Mouse (Mus musculus): ENCODE measurements around the gene Erc2. TPM values are rescaled to one million over a fixed set of nuclear protein-coding genes. Genes with fewer than 3 reads are reported as not detected.

Gene Erc2
- polyA plus RNA-seq, 1 experiment from 2014 or later: 1.9 TPM

GRCm38 (mm10) chr14:28375642-28376091 lies 753.4 kb downstream of the Erc2 start:
- Histone ChIP-seq H3K27me3 (ENCODE audit: insufficient read depth, low read length) (no peaks in the 10 kb centered on the region), H3K9me3 (ENCODE audit: low read length) (no peaks in the 10 kb centered on the region), H3K9ac (replicated peaks) (no peak overlapping the region), H3K36me3 (replicated peaks; ENCODE audit: insufficient read depth, low read length) (no peaks in the 10 kb centered on the region), H3K4me1 (ENCODE audit: insufficient read depth) (no peaks in the 10 kb centered on the region), H3K27ac (ENCODE audit: low read depth) (no peak overlapping the region), H3K4me2 (ENCODE audit: low read depth, low read length) (no peak overlapping the region), H3K4me3 (ENCODE audit: low read depth, low read length) (no peak overlapping the region)
- no peak for ATAC-seq
- no peak for TF ChIP-seq CTCF (IDR thresholded peaks at IDR 0.05; ENCODE audit: low read depth)
- TF ChIP-seq EP300 (IDR thresholded peaks at IDR 0.05; ENCODE audit: low read depth): no peak
- WGBS (ENCODE audit: insufficient replicate concordance): 40% methylated on average over 10 of the region's 10 CpGs
- DNase-seq: no peak

GRCm38 (mm10) chr14:28376208-28376805 lies 754.1 kb downstream of the Erc2 start:
- DNase-seq (no peak), ATAC-seq (no peak)
- H3K36me3 ChIP-seq (replicated peaks; ENCODE audit: insufficient read depth, low read length): no peaks in the 10 kb centered on the region
- no peaks in the 10 kb centered on the region for H3K9me3 ChIP-seq (ENCODE audit: low read length)
- no peak overlapping the region for H3K9ac ChIP-seq (replicated peaks)
- no peak overlapping the region for H3K4me2 ChIP-seq (ENCODE audit: low read depth, low read length)
- no peaks in the 10 kb centered on the region for H3K4me1 ChIP-seq (ENCODE audit: insufficient read depth)
- H3K4me3 ChIP-seq (ENCODE audit: low read depth, low read length): no peak overlapping the region
- 68% methylated on average over 9 of the region's 9 CpGs for WGBS (ENCODE audit: insufficient replicate concordance)
- TF ChIP-seq EP300 (IDR thresholded peaks at IDR 0.05; ENCODE audit: low read depth) (no peak), CTCF (IDR thresholded peaks at IDR 0.05; ENCODE audit: low read depth) (no peak)
- H3K27me3 ChIP-seq (ENCODE audit: insufficient read depth, low read length): no peaks in the 10 kb centered on the region
- no peak overlapping the region for H3K27ac ChIP-seq (ENCODE audit: low read depth)

GRCm38 (mm10) chr14:28377519-28377918 lies 755.3 kb downstream of the Erc2 start:
- Histone ChIP-seq H3K9me3 (ENCODE audit: low read length) (no peaks in the 10 kb centered on the region), H3K27ac (ENCODE audit: low read depth) (no peak overlapping the region), H3K36me3 (replicated peaks; ENCODE audit: insufficient read depth, low read length) (no peaks in the 10 kb centered on the region), H3K4me2 (ENCODE audit: low read depth, low read length) (no peak overlapping the region), H3K27me3 (ENCODE audit: insufficient read depth, low read length) (no peaks in the 10 kb centered on the region), H3K4me1 (ENCODE audit: insufficient read depth) (no peaks in the 10 kb centered on the region), H3K9ac (replicated peaks) (no peak overlapping the region), H3K4me3 (ENCODE audit: low read depth, low read length) (no peak overlapping the region)
- TF ChIP-seq CTCF (IDR thresholded peaks at IDR 0.05; ENCODE audit: low read depth) (no peak), EP300 (IDR thresholded peaks at IDR 0.05; ENCODE audit: low read depth) (no peak)
- no peak for DNase-seq
- ATAC-seq: no peak
- WGBS (ENCODE audit: insufficient replicate concordance): 61% methylated on average over 3 of the region's 3 CpGs

- Histone ChIP-seq H3K9me3 (ENCODE audit: low read length) (no peaks in the 10 kb centered on the region), H3K4me1 (ENCODE audit: insufficient read depth) (no peaks in the 10 kb centered on the region), H3K4me2 (ENCODE audit: low read depth, low read length) (no peak overlapping the region), H3K27me3 (ENCODE audit: insufficient read depth, low read length) (no peaks in the 10 kb centered on the region), H3K27ac (ENCODE audit: low read depth) (no peak overlapping the region), H3K36me3 (replicated peaks; ENCODE audit: insufficient read depth, low read length) (no peaks in the 10 kb centered on the region), H3K4me3 (ENCODE audit: low read depth, low read length) (no peak overlapping the region), H3K9ac (replicated peaks) (no peak overlapping the region)
- ATAC-seq: no peak
- WGBS (ENCODE audit: insufficient replicate concordance): 50% methylated on average over 3 of the region's 3 CpGs
- no peak for DNase-seq
- TF ChIP-seq CTCF (IDR thresholded peaks at IDR 0.05; ENCODE audit: low read depth) (no peak), EP300 (IDR thresholded peaks at IDR 0.05; ENCODE audit: low read depth) (no peak)
Observed at GRCm38 (mm10) chr14:28380129-28380528, 757.9 kb downstream of the Erc2 start.

- H3K9ac ChIP-seq (replicated peaks): no peak overlapping the region
- no peaks in the 10 kb centered on the region for H3K4me1 ChIP-seq (ENCODE audit: insufficient read depth)
- no peak overlapping the region for H3K27ac ChIP-seq (ENCODE audit: low read depth)
- H3K4me3 ChIP-seq (ENCODE audit: low read depth, low read length): no peak overlapping the region
- no peaks in the 10 kb centered on the region for H3K36me3 ChIP-seq (replicated peaks; ENCODE audit: insufficient read depth, low read length)
- no peaks in the 10 kb centered on the region for H3K27me3 ChIP-seq (ENCODE audit: insufficient read depth, low read length)
- no peak for TF ChIP-seq CTCF (IDR thresholded peaks at IDR 0.05; ENCODE audit: low read depth)
- TF ChIP-seq EP300 (IDR thresholded peaks at IDR 0.05; ENCODE audit: low read depth): no peak
- no peak for ATAC-seq
- no peak overlapping the region for H3K4me2 ChIP-seq (ENCODE audit: low read depth, low read length)
- no peak for DNase-seq
- WGBS (ENCODE audit: insufficient replicate concordance): 65% methylated on average over 14 of the region's 14 CpGs
- no peaks in the 10 kb centered on the region for H3K9me3 ChIP-seq (ENCODE audit: low read length)
Observed at GRCm38 (mm10) chr14:28381801-28382550, 759.7 kb downstream of the Erc2 start.

GRCm38 (mm10) chr14:28386815-28387607 lies 764.8 kb downstream of the Erc2 start:
- DNase-seq (no peak), ATAC-seq (no peak)
- H3K9ac ChIP-seq (replicated peaks): no peak overlapping the region
- no peak overlapping the region for H3K27ac ChIP-seq (ENCODE audit: low read depth)
- no peaks in the 10 kb centered on the region for H3K27me3 ChIP-seq (ENCODE audit: insufficient read depth, low read length)
- H3K36me3 ChIP-seq (replicated peaks; ENCODE audit: insufficient read depth, low read length): no peaks in the 10 kb centered on the region
- H3K4me1 ChIP-seq (ENCODE audit: insufficient read depth): no peaks in the 10 kb centered on the region
- 84% methylated on average over 3 of the region's 3 CpGs for WGBS (ENCODE audit: insufficient replicate concordance)
- H3K4me2 ChIP-seq (ENCODE audit: low read depth, low read length): no peak overlapping the region
- H3K4me3 ChIP-seq (ENCODE audit: low read depth, low read length): no peak overlapping the region
- no peaks in the 10 kb centered on the region for H3K9me3 ChIP-seq (ENCODE audit: low read length)
- no peak for TF ChIP-seq CTCF (IDR thresholded peaks at IDR 0.05; ENCODE audit: low read depth)
- no peak for TF ChIP-seq EP300 (IDR thresholded peaks at IDR 0.05; ENCODE audit: low read depth)

All from liver, postnatal 0 days (tissue).